Mouse (Mus musculus) CH12.LX (cell line): ENCODE results near the gene Gm17304.

Source experiments
- CHD1 ChIP-seq: IDR thresholded peaks from 2 replicates; pipeline ENCODE4 v1.6.1; 2012; ENCODE audit warnings: low read depth, low read length, improper control_type of control experiment, inconsistent platforms
- CTCF ChIP-seq, 2 experiments: IDR thresholded peaks in 1 of 2; conservative IDR thresholded peaks in 1 of 2; 2 replicates each; pipeline ENCODE4 v1.5.1; 2011 to 2012; ENCODE audit warnings: low read depth in 2 of 2, low read length in 2 of 2, improper control_type of control experiment in 1 of 2, inconsistent platforms in 1 of 2, mild to moderate bottlenecking in 1 of 2, moderate library complexity in 1 of 2
- ETS1 ChIP-seq: conservative IDR thresholded peaks from 2 replicates; pipeline ENCODE4 v1.6.1; 2012; ENCODE audit warnings: low read depth, mild to moderate bottlenecking, inconsistent platforms, low read length, improper control_type of control experiment, moderate library complexity
- JUND ChIP-seq: conservative IDR thresholded peaks from 2 replicates; pipeline ENCODE4 v1.6.1; 2011; ENCODE audit warnings: low read depth, low read length, improper control_type of control experiment
- MAX ChIP-seq: IDR thresholded peaks from 2 replicates; pipeline ENCODE4 v1.6.1; 2011; ENCODE audit warnings: low read length, improper control_type of control experiment
- MXI1 ChIP-seq: IDR thresholded peaks from 2 replicates; pipeline ENCODE4 v1.6.1; 2011; ENCODE audit warnings: mild to moderate bottlenecking, low read depth, low read length, improper control_type of control experiment
- PAX5 ChIP-seq: IDR thresholded peaks from 2 replicates; pipeline ENCODE4 v1.6.1; 2012; ENCODE audit warnings: low read length, inconsistent platforms, mixed read lengths
- POLR2A ChIP-seq: IDR thresholded peaks from 2 replicates; pipeline ENCODE4 v1.6.1; 2011; ENCODE audit warnings: low read depth, mild to moderate bottlenecking, improper control_type of control experiment, low read length
- POLR2AphosphoS2 ChIP-seq: IDR thresholded peaks from 2 replicates; pipeline ENCODE4 v1.6.1; 2011; ENCODE audit warnings: low read depth, low read length, improper control_type of control experiment
- SMC3 ChIP-seq: IDR thresholded peaks from 2 replicates; pipeline ENCODE4 v1.6.1; 2011; ENCODE audit warnings: low read depth, low read length, improper control_type of control experiment
- TCF12 ChIP-seq: IDR thresholded peaks from 2 replicates; pipeline ENCODE4 v1.6.1; 2014; ENCODE audit warnings: low read depth, mild to moderate bottlenecking, inconsistent platforms, low read length, improper control_type of control experiment

DNA sequence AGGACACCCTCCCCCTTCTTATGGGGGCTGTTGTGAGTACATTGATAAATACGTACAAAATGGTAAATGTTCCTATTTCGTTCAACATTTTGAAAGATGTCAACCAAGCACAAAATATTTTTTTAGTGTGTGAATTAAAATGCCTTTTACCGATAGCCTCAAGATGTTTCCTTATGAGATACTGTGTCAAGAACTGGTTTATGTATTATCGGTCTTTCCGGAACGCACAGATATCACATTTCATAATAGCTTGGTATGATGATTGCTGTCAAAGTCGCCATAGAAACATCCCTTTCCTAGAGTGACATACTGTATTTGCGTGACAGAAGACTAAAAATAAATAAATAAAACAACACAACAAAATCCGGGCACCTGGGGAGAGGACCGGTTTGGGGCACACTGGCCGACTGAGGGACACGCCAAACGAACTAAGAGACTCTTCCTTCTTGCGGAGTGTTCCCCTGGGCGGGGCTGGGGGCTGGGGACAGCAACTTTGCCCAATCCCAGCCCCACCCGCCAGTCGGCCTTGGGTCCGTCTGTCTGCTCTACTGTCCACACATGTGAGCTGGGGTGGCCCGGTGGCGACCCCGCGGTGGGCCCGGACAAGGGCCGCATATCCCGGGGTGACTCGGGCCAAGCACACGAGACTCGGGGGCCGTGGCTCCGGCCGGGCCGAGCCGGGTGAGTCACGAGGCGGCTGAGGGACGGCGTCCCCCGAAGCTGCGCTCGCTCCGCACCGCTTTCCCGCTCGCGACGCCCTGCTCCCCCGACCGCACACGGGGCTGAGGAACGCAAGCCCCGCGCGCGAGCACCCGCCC, 34.9 kb upstream of the Gm17304 start:
- TF ChIP-seq JUND: no peak
- TF ChIP-seq MAX: no peak
- TF ChIP-seq TCF12: no peak
- TF ChIP-seq CTCF (conservative IDR thresholded peaks at IDR 0.05 in 1 of 2, IDR thresholded peaks at IDR 0.05 in 1 of 2; ENCODE audit: low read depth in 2 of 2, low read length in 2 of 2): no peak
- no peak for TF ChIP-seq ETS1
- no peak for TF ChIP-seq MXI1
- no peak for TF ChIP-seq PAX5
- no peak for TF ChIP-seq SMC3
- TF ChIP-seq POLR2A: no peak
- no peak for TF ChIP-seq CHD1
- TF ChIP-seq POLR2AphosphoS2: no peak
